11 mouse cellular contexts compared by ENCODE assay signal in genomic region chr9:70509906-70510525, GRCm38 (mm10). TPM values are rescaled to one million over a fixed set of nuclear protein-coding genes. Genes with fewer than 3 reads are reported as not detected.
DNase-seq lines count a peak whose midpoint lies in the region; ATAC-seq lines count a peak whose summit lies in the region.
"Had no signal": no experiment of that assay in that cellular context is flagged by ENCODE, and none has a peak within 500 bp of the region (broad histone marks: within the 10 kb centered on the region; RNA-seq: fewer than 3 reads in every experiment).

No protein-coding gene starts in this region.

- no peak for DNase-seq in heart, embryonic 10.5 days (ENCODE audit: low spot score)
- DNase-seq in NIH3T3 (ENCODE audit: low read depth): peak; percentile 73
- peak; percentile 41 to 54 for DNase-seq in heart, postnatal 10 days
- DNase-seq in lung, postnatal 14 days: peak; percentile 30
- no peak for DNase-seq in frontal cortex, postnatal 25 days (ENCODE audit: low spot score in 2 of 2)
- no peak for DNase-seq in layer of hippocampus, adult 11-12 months (ENCODE audit: low spot score)
- DNase-seq in urinary bladder, adult 2 months (ENCODE audit: low spot score): no peak

- no peaks in the 10 kb centered on the region for H3K9me3 ChIP-seq in heart, embryonic 16.5 days (replicated peaks; ENCODE audit: control insufficient read depth, low read length)
- no peaks in the 10 kb centered on the region for H3K9me3 ChIP-seq in heart, embryonic 10.5 days
- H3K9me3 ChIP-seq: stomach, embryonic 15.5 days had no signal

- H3K27me3 ChIP-seq in heart, embryonic 16.5 days (ENCODE audit: control insufficient read depth, insufficient read depth, low read length): no peaks in the 10 kb centered on the region
- no peaks in the 10 kb centered on the region for H3K27me3 ChIP-seq in heart, embryonic 10.5 days (ENCODE audit: insufficient read depth, poor library complexity, severe bottlenecking)
- H3K27me3 ChIP-seq: stomach, embryonic 15.5 days had no signal

- H3K4me1 ChIP-seq in heart, embryonic 16.5 days (ENCODE audit: control insufficient read depth, insufficient read depth, low read length): 0 out of 2 replicates have a peak, but pooled peaks cover 2% of the 10 kb centered on the region
- no peaks in the 10 kb centered on the region for H3K4me1 ChIP-seq in heart, embryonic 10.5 days
- H3K4me1 ChIP-seq: stomach, embryonic 15.5 days had no signal

- H3K9ac ChIP-seq in heart, embryonic 16.5 days (ENCODE audit: low read length): no peak overlapping the region
- H3K9ac ChIP-seq: stomach, embryonic 15.5 days had no signal

- peak overlapping the region; percentile 17; the same call in 1 of the 2 replicates for H3K27ac ChIP-seq in heart, embryonic 16.5 days (ENCODE audit: low read length)
- H3K27ac ChIP-seq in heart, embryonic 10.5 days: no peak overlapping the region
- H3K27ac ChIP-seq: stomach, embryonic 15.5 days had no signal

- H3K36me3 ChIP-seq in heart, embryonic 16.5 days (ENCODE audit: control insufficient read depth, insufficient read depth): no peaks in the 10 kb centered on the region
- no peaks in the 10 kb centered on the region for H3K36me3 ChIP-seq in heart, embryonic 10.5 days
- H3K36me3 ChIP-seq: stomach, embryonic 15.5 days had no signal

- no peak overlapping the region for H3K4me2 ChIP-seq in heart, embryonic 16.5 days (ENCODE audit: low read depth, low read length)
- H3K4me2 ChIP-seq: stomach, embryonic 15.5 days had no signal

- intact Hi-C loops in heart, postnatal 10 days (cut with DNase I): loop anchor here (5.0 kb wide), 2 partner anchors 103 to 403 kb away; no protein-coding TSS in a partner anchor

- WGBS in heart, embryonic 16.5 days: 45% methylated on average over 4 of the region's 4 CpGs
- WGBS in heart, embryonic 10.5 days: 67% methylated on average over 4 of the region's 4 CpGs

- no peak for ATAC-seq in heart, embryonic 16.5 days (replicated peaks; ENCODE audit: extremely low read depth, insufficient read depth, low FRiP score)
- ATAC-seq: forebrain, embryonic 14.5 days; midbrain, embryonic 16.5 days had no signal

- H3K4me3 ChIP-seq in heart, embryonic 16.5 days (ENCODE audit: low read length): no peak overlapping the region
- H3K4me3 ChIP-seq in heart, embryonic 10.5 days: no peak overlapping the region
- H3K4me3 ChIP-seq: stomach, embryonic 15.5 days had no signal

RNA-seq across cellular contexts. Expression of gene Rnf111, which starts 6.5 kb away (rescaled TPM):
- polyA plus RNA-seq in heart, embryonic 16.5 days (2015; fragmentation: Nextera tagmentation; extraction: Ambion mirVana): 19.5 and 19.8 TPM in 2 replicates
- 25.5 and 31.7 TPM in 2 replicates for polyA plus RNA-seq in heart, embryonic 10.5 days (2016; fragmentation: Nextera tagmentation; extraction: Ambion mirVana)
- total RNA-seq in heart, postnatal 10 days (2021): 10 to 100 TPM; 29.8 to 33.2 TPM
- 27.3 and 27.6 TPM in 2 replicates for polyA plus RNA-seq in urinary bladder, adult 2 months (2012; rRNA removed)

RNA-seq across cellular contexts. Expression of gene Sltm, which starts 32.5 kb away (rescaled TPM):
- polyA plus RNA-seq in heart, embryonic 16.5 days (2015; fragmentation: Nextera tagmentation; extraction: Ambion mirVana): 32.4 and 35.6 TPM in 2 replicates
- polyA plus RNA-seq in heart, embryonic 10.5 days (2016; fragmentation: Nextera tagmentation; extraction: Ambion mirVana): 37.5 and 55.3 TPM in 2 replicates
- 10 to 100 TPM; 30.7 to 30.8 TPM for total RNA-seq in heart, postnatal 10 days (2021)
- polyA plus RNA-seq in urinary bladder, adult 2 months (2012; rRNA removed): 36.6 and 40.4 TPM in 2 replicates

Comparison
In these comparisons a context has a peak if more than half of its experiments do, and no peak if none do; other contexts are left out.
1. DNase-seq: peak in NIH3T3 (single experiment), heart, postnatal 10 days (2 of 2) and lung, postnatal 14 days (single experiment); none in heart, embryonic 10.5 days (single experiment), frontal cortex, postnatal 25 days (0 of 2), layer of hippocampus, adult 11-12 months (single experiment) and urinary bladder, adult 2 months (single experiment).